Mouse (Mus musculus) thymus, adult 2 months (tissue): Measurements from ENCODE around the gene Pde4d. TPM values are rescaled to one million over a fixed set of nuclear protein-coding genes. Genes with fewer than 3 reads are reported as not detected.

Source experiments
- DNase-seq: peaks from one replicate; pipeline ENCODE4 v3.0.0; 2021
- H3K27ac ChIP-seq: fragments of 200-500 bp; 2 replicates; pipeline ENCODE4 v1.5.1; 2012; ENCODE audit warnings: low read length, control low read depth; ENCODE audit not compliant: control insufficient read depth, insufficient read depth
- H3K27me3 ChIP-seq: fragments of 200-500 bp; 2 replicates; pipeline ENCODE4 v1.6.1; 2012; ENCODE audit warnings: mild to moderate bottlenecking, low read length, moderate library complexity, mixed read lengths; ENCODE audit not compliant: control insufficient read depth, insufficient read depth
- H3K36me3 ChIP-seq: fragments of 200-500 bp; 2 replicates; pipeline ENCODE4 v1.6.1; 2012; ENCODE audit warnings: mild to moderate bottlenecking, low read length, moderate library complexity; ENCODE audit not compliant: control insufficient read depth, insufficient read depth
- H3K4me1 ChIP-seq: fragments of 200-500 bp; replicated peaks from 2 replicates; pipeline ENCODE4 v1.6.1; 2012; ENCODE audit warnings: low read length; ENCODE audit not compliant: control insufficient read depth, insufficient read depth
- H3K4me3 ChIP-seq: fragments of 200-500 bp; 2 replicates; pipeline ENCODE4 v1.5.1; 2012; ENCODE audit warnings: mild to moderate bottlenecking, low read length, control low read depth, moderate library complexity; ENCODE audit not compliant: control insufficient read depth, insufficient read depth
- CTCF ChIP-seq: fragments of 200-500 bp; IDR thresholded peaks from 2 replicates; pipeline ENCODE4 v1.5.1; 2012; ENCODE audit warnings: mild to moderate bottlenecking, control low read depth, low read length, moderate library complexity, borderline replicate concordance; ENCODE audit not compliant: control insufficient read depth, poor library complexity, insufficient read depth; ENCODE audit errors: extremely low read depth
- POLR2A ChIP-seq: fragments of 200-500 bp; IDR thresholded peaks from 2 replicates; pipeline ENCODE4 v1.6.1; 2012; ENCODE audit warnings: mild to moderate bottlenecking, low read length, control low read depth, moderate library complexity; ENCODE audit not compliant: control insufficient read depth, poor library complexity, insufficient read depth; ENCODE audit errors: extremely low read depth
- WGBS: fragments of 180-500 bp; shearing (Covaris S2); methylation state at CpG from one replicate; pipeline ENCODE4 v1.1.7; 2018; 5-methylcytosine and 5-hydroxymethylcytosine counted together
- polyA plus RNA-seq: library from polyadenylated mRNA; depleted of rRNA; stranded (reverse); fragments of >200 nt; gene quantifications from 2 replicates; pipeline ENCODE4 v1.2.3, GENCODE M21; 2012

Gene Pde4d
- polyA plus RNA-seq, 1 experiment = 35.2 TPM

GRCm38 (mm10) chr13:109661345-109661744 is 1211.6 kb downstream of the Pde4d start:
- Histone ChIP-seq H3K4me1 (no peaks in the 10 kb centered on the region), H3K27ac (no peak overlapping the region), H3K27me3 (no peaks in the 10 kb centered on the region), H3K4me3 (no peak overlapping the region), H3K36me3 (no peaks in the 10 kb centered on the region)
- DNase-seq = no peak
- WGBS = 98% methylated on average over 3 of the region's 3 CpGs
- TF ChIP-seq CTCF (no peak), POLR2A (no peak)

- no peak for DNase-seq
- 95% methylated on average over 5 of the region's 5 CpGs for WGBS
- no peak overlapping the region for H3K4me3 ChIP-seq
- TF ChIP-seq CTCF (no peak), POLR2A (no peak)
- no peak overlapping the region for H3K27ac ChIP-seq
- H3K36me3 ChIP-seq = no peaks in the 10 kb centered on the region
- H3K4me1 ChIP-seq = no peaks in the 10 kb centered on the region
- no peaks in the 10 kb centered on the region for H3K27me3 ChIP-seq
These were observed 1212.4 kb downstream of the Pde4d start for GRCm38 (mm10) chr13:109662099-109662498.

- WGBS = 90% methylated on average over 3 of the region's 3 CpGs
- H3K4me1 ChIP-seq = no peaks in the 10 kb centered on the region
- DNase-seq = no peak
- H3K36me3 ChIP-seq = no peaks in the 10 kb centered on the region
- TF ChIP-seq CTCF (no peak), POLR2A (no peak)
- H3K4me3 ChIP-seq = no peak overlapping the region
- no peaks in the 10 kb centered on the region for H3K27me3 ChIP-seq
- H3K27ac ChIP-seq = no peak overlapping the region
These were observed 1213.0 kb downstream of the Pde4d start for GRCm38 (mm10) chr13:109662731-109663130.

- TF ChIP-seq CTCF (no peak), POLR2A (no peak)
- no peak overlapping the region for H3K27ac ChIP-seq
- DNase-seq = no peak
- 83% methylated on average over 10 of the region's 10 CpGs for WGBS
- H3K27me3 ChIP-seq = no peaks in the 10 kb centered on the region
- H3K4me3 ChIP-seq = no peak overlapping the region
- H3K36me3 ChIP-seq = no peaks in the 10 kb centered on the region
- no peaks in the 10 kb centered on the region for H3K4me1 ChIP-seq
These were observed 1215.4 kb downstream of the Pde4d start for GRCm38 (mm10) chr13:109664956-109665802.

GRCm38 (mm10) chr13:109665803-109666403 is 1216.2 kb downstream of the Pde4d start:
- DNase-seq = no peak
- TF ChIP-seq POLR2A (no peak), CTCF (no peak)
- Histone ChIP-seq H3K4me1 (no peaks in the 10 kb centered on the region), H3K36me3 (no peaks in the 10 kb centered on the region), H3K27ac (no peak overlapping the region), H3K27me3 (no peaks in the 10 kb centered on the region), H3K4me3 (no peak overlapping the region)
- 95% methylated on average over 10 of the region's 10 CpGs for WGBS

GRCm38 (mm10) chr13:109669965-109670364 is 1220.2 kb downstream of the Pde4d start:
- Histone ChIP-seq H3K36me3 (no peaks in the 10 kb centered on the region), H3K27ac (no peak overlapping the region), H3K4me1 (no peaks in the 10 kb centered on the region), H3K27me3 (no peaks in the 10 kb centered on the region), H3K4me3 (no peak overlapping the region)
- no peak for DNase-seq
- TF ChIP-seq POLR2A (no peak), CTCF (no peak)
- WGBS = 97% methylated on average over 4 of the region's 4 CpGs
